Mouse (Mus musculus): ENCODE measurements around the gene Slco6c1. TPM values are rescaled to one million over a fixed set of nuclear protein-coding genes. Genes with fewer than 3 reads are reported as not detected.

The Slco6c1 gene
- polyA plus RNA-seq (2015; fragmentation: Nextera tagmentation; extraction: Ambion mirVana) = not detected in 2 replicates

DNA sequence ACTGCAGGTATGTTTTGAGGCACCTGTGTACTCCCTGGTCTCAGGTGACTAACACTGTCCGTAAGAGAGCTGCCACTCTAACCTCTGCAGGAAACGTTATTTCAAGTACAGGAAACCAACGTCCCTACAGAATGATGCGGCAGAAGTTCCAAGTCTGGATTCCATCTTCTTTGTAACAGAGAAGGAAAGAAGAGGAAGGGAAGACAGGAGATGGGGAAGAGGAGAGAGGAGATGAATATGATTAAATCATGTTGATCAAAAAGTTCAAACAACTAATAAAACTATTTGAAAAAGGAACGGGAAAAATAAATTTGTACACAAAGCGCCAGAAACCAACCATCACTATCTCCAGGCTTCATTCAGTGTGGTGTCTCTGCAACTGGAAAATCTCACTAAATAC lies at the start of gene Slco6c1:
Gene Slco6c1, minus strand, starts transcription at position 101 of the 400 bp plus-strand sequence.
- Histone ChIP-seq H3K27ac (no peak within 1 kb of the TSS), H3K4me1 (replicated peaks) (no peaks in the 10 kb centered on the region), H3K27me3 (no peaks in the 10 kb centered on the region), H3K36me3 (no peaks in the 10 kb centered on the region), H3K9ac (no peak within 1 kb of the TSS), H3K4me3 (no peak within 1 kb of the TSS), H3K9me3 (no peaks in the 10 kb centered on the region), H3K4me2 (no peak within 1 kb of the TSS)
- 94% methylated on average over 6 of the region's 6 CpGs for WGBS
- ATAC-seq (ENCODE audit: low FRiP score) = no peak

DNA sequence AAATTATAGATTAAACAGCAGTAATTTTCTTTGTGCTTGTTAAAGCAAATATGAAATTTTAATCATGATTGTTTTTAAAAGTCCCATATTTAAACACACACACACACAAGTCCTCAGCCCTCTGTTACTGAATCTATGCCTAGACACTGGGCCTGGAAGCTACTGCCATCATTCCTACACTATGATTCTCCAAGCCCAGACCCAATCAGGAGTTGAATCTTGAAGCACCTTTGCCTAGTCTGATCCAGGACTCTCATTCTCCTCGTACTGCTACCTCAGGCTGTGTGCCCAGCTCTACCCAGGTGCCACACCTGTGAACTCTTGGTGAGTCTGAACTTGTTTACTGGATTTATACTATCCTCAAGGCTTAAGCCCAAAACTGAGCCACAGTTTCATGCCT lies 89.1 kb downstream of the Slco6c1 start:
- WGBS = 55% methylated on average over 1 of the region's 1 CpGs

DNA sequence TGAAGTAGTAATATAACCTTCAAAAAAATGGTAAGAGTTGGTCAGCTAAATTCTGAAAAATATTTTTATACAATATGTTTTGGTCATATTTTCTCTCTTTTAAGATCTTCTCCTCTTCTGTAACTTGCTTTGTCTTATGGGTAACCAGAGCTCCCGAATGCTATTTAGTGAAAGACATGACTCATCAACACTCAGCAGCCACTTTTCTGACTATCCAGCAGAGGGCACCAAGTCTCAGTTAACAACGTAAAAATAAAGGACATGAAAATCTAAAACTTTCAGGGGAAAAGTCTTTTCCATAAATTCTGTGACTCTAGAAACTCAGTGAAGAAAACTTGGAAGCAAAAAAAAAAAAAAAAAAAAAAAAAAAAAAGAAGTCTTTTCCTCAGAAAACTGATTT lies 89.6 kb downstream of the Slco6c1 start:
- Histone ChIP-seq H3K27me3 (no peaks in the 10 kb centered on the region), H3K4me3 (no peak overlapping the region), H3K9me3 (no peaks in the 10 kb centered on the region), H3K4me2 (no peak overlapping the region), H3K4me1 (replicated peaks) (no peaks in the 10 kb centered on the region), H3K9ac (no peak overlapping the region), H3K27ac (no peak overlapping the region), H3K36me3 (no peaks in the 10 kb centered on the region)
- whole genome bisulfite sequencing = 15% methylated on average over 2 of the region's 2 CpGs
- no peak for ATAC-seq (ENCODE audit: low FRiP score)

More for the DNA sequence above, 89.1 kb downstream of the Slco6c1 start:
- no peak for ATAC-seq (ENCODE audit: low FRiP score)
- H3K36me3 ChIP-seq = no peaks in the 10 kb centered on the region
- no peak overlapping the region for H3K4me2 ChIP-seq
- H3K9me3 ChIP-seq = no peaks in the 10 kb centered on the region
- H3K9ac ChIP-seq = no peak overlapping the region
- H3K27me3 ChIP-seq = no peaks in the 10 kb centered on the region
- no peaks in the 10 kb centered on the region for H3K4me1 ChIP-seq (replicated peaks)
- no peak overlapping the region for H3K27ac ChIP-seq
- no peak overlapping the region for H3K4me3 ChIP-seq

DNA sequence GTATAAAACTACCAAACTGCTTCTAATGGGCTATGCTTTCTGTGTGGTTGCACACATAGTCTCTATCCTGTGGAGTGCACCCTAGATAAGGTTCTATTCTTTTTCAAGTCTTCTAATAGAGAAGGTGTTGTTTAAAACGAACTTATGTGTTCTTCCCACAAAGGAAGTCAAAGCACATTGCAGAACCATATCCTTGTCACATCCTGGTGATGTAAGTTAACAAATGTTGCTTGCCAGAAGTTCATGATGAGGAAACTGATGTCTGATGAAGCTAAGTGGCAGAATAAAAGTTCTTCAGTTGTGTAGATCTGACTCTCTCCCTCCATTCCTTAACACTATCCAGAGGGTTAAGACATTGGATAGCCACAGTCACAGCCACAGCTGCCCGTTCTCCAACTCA lies 90.1 kb downstream of the Slco6c1 start:
- no peak for ATAC-seq (ENCODE audit: low FRiP score)
- H3K4me1 ChIP-seq (replicated peaks) = no peaks in the 10 kb centered on the region
- H3K36me3 ChIP-seq = no peaks in the 10 kb centered on the region
- H3K4me2 ChIP-seq = no peak overlapping the region
- H3K27me3 ChIP-seq = no peaks in the 10 kb centered on the region
- no peak overlapping the region for H3K4me3 ChIP-seq
- H3K9me3 ChIP-seq = no peaks in the 10 kb centered on the region
- no peak overlapping the region for H3K9ac ChIP-seq
- WGBS = 82% methylated on average over 2 of the region's 2 CpGs
- no peak overlapping the region for H3K27ac ChIP-seq

DNA sequence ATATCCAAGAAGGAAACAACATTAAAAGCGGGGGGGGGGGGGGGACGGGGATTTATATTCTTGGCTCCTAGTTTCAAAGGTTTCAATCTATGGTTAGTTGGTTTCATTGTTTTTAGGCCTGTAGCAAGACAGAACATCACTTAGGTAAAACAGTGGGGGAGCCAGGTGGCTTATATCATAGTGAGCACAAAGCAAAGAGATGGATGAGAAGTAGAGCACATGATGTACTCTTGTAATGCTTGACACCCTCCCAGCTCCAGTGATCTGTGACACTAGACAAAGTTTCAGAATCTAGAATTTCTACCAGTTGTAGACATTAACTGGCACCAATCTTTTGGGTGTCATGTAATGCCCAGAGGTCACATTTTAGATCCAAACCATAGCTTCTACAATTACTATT lies 106.7 kb downstream of the Slco6c1 start:
- Histone ChIP-seq H3K27ac (no peak overlapping the region), H3K27me3 (no peaks in the 10 kb centered on the region), H3K4me3 (no peak overlapping the region), H3K9ac (no peak overlapping the region), H3K4me1 (replicated peaks) (no peaks in the 10 kb centered on the region), H3K4me2 (no peak overlapping the region), H3K9me3 (no peaks in the 10 kb centered on the region), H3K36me3 (no peaks in the 10 kb centered on the region)
- 95% methylated on average over 2 of the region's 2 CpGs for WGBS
- ATAC-seq (ENCODE audit: low FRiP score) = no peak

DNA sequence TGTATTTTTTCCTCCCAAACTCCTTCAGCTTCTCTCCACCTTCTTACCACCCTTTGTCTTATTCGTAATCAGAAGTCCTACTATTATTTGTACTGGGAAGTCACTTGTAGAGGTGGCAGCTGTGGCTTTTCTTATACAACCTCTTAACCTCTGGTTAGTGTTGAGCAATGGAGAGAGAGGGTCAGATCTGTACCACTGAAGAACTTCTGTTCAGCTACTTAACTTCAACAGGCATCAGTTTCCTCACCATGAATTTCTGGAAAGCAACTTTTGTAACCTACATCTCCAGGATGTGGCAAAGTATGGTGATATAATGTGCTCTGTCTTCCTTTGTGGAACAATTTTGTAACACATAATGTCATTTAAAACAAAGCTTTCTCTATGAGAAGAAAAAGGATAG lies 108.7 kb downstream of the Slco6c1 start:
- Histone ChIP-seq H3K9me3 (no peaks in the 10 kb centered on the region), H3K27me3 (no peaks in the 10 kb centered on the region), H3K4me1 (replicated peaks) (no peaks in the 10 kb centered on the region), H3K9ac (no peak overlapping the region), H3K27ac (no peak overlapping the region), H3K4me2 (no peak overlapping the region), H3K36me3 (no peaks in the 10 kb centered on the region), H3K4me3 (no peak overlapping the region)
- no peak for ATAC-seq (ENCODE audit: low FRiP score)
- WGBS = 62% methylated on average over 1 of the region's 1 CpGs

DNA sequence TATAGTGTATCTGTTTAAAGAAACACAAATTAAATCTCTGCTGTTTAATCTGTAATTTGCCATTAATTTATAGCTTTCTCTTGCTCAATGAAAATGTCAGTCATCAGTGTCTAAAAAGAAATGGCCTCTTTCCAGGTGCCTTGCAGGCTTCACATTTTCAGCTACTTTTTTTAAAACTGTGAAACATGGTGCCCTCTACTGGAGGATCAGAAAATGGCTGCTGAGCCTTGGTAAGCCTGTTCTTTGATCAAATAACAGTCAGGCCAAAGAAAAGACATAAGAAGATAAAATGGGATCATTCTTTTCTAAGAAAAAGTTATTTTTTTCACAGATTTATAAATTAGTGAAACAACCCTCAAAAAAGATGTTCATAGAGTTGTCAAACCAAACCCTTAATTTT lies 109.1 kb downstream of the Slco6c1 start:
- H3K4me3 ChIP-seq = no peak overlapping the region
- H3K9me3 ChIP-seq = no peaks in the 10 kb centered on the region
- ATAC-seq (ENCODE audit: low FRiP score) = no peak
- no peak overlapping the region for H3K9ac ChIP-seq
- no peak overlapping the region for H3K27ac ChIP-seq
- no peaks in the 10 kb centered on the region for H3K4me1 ChIP-seq (replicated peaks)
- no peak overlapping the region for H3K4me2 ChIP-seq
- no peaks in the 10 kb centered on the region for H3K36me3 ChIP-seq
- H3K27me3 ChIP-seq = no peaks in the 10 kb centered on the region
